Mouse (Mus musculus): ENCODE data around the gene Vil1. TPM values are rescaled to one million over a fixed set of nuclear protein-coding genes. Genes with fewer than 3 reads are reported as not detected.

Vil1 gene
- polyA plus RNA-seq, 1 experiment from 2014 or later, result 0.12 TPM

DNA sequence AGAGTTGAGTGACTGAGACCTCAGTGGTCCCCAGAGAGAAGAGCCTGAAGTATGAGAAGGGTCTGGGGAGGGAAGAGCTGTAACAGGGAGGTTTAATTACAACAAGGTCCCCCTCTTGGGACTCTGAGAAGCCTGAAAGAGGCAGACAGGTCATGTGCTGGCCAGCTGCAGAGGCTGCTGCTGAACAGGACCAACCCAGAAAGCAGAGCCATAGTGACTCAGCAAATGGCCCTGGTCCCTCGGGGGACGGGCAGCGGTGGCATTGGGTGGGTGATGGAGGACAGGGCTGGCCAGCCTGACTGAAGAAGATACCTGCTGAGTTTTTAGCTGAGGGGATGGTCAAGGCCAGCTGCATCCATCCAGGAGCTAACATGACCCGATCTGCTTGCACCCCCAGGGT lies 32.8 kb upstream of the Vil1 start:
- Histone ChIP-seq H3K27ac (0 out of 2 replicates have a peak overlapping the region, but pooled peaks have one; percentile 37), H3K27me3 (ENCODE audit: poor library complexity, severe bottlenecking) (no peaks in the 10 kb centered on the region), H3K4me3 (no peak overlapping the region), H3K36me3 (replicated peaks) (no peaks in the 10 kb centered on the region), H3K4me1 (peaks cover 19% of the 10 kb centered on the region), H3K9me3 (no peaks in the 10 kb centered on the region)
- DNase-seq (ENCODE audit: extremely low spot score, low spot score), result no peak
- WGBS, result 92% methylated on average over 4 of the region's 4 CpGs

DNA sequence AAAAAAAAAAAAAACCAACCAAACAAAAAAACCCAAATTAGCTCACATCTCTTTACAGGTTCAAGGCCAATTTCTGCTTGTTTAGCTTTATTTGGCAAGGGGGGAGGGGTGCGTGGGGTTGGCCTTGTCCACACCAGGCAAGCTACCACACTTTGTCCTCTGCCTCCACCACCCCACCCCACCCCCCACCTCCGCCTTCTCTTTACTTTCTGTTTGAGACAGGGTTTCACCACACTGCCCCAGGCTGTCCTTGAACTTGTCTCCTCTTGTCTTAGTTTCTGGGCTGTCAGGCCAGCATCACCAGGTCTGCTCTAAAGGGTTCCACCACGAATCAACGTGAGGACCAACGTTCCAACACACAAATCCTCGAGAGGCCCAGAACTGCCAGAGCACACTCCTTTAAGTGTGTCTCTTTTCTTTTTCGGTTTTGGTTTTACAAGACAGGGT lies 30.1 kb upstream of the Vil1 start:
- no peak overlapping the region for H3K27ac ChIP-seq
- no peaks in the 10 kb centered on the region for H3K36me3 ChIP-seq (replicated peaks)
- H3K9me3 ChIP-seq, result no peaks in the 10 kb centered on the region
- H3K27me3 ChIP-seq (ENCODE audit: poor library complexity, severe bottlenecking), result no peaks in the 10 kb centered on the region
- no peak overlapping the region for H3K4me3 ChIP-seq
- no peak for DNase-seq (ENCODE audit: extremely low spot score, low spot score)
- peaks cover 19% of the 10 kb centered on the region for H3K4me1 ChIP-seq
- 91% methylated on average over 7 of the region's 7 CpGs for WGBS

DNA sequence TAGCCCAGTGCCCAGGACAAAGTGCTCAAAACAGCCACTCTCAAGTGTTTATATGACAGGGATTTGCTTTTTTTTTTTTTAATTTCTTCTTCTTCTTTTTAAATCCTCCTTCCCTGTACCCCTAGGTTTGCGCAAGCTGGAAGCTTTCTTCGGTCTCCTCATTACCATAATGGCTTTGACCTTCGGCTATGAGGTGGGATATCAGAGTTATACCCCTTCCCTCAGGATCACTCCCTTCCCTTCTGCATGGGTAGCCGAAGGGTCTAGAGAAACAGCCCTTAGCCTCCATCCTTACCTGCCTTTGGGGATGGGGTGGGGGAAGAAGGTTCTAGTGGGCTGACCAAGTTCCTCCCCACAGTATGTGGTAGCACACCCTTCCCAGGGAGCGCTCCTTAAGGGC lies 28.7 kb upstream of the Vil1 start:
- no peak for DNase-seq (ENCODE audit: extremely low spot score, low spot score)
- H3K4me1 ChIP-seq, result peaks cover 12% of the 10 kb centered on the region
- H3K36me3 ChIP-seq (replicated peaks), result no peaks in the 10 kb centered on the region
- H3K27me3 ChIP-seq (ENCODE audit: poor library complexity, severe bottlenecking), result no peaks in the 10 kb centered on the region
- H3K27ac ChIP-seq, result no peak overlapping the region
- 88% methylated on average over 5 of the region's 5 CpGs for WGBS
- no peak overlapping the region for H3K4me3 ChIP-seq
- H3K9me3 ChIP-seq, result no peaks in the 10 kb centered on the region

DNA sequence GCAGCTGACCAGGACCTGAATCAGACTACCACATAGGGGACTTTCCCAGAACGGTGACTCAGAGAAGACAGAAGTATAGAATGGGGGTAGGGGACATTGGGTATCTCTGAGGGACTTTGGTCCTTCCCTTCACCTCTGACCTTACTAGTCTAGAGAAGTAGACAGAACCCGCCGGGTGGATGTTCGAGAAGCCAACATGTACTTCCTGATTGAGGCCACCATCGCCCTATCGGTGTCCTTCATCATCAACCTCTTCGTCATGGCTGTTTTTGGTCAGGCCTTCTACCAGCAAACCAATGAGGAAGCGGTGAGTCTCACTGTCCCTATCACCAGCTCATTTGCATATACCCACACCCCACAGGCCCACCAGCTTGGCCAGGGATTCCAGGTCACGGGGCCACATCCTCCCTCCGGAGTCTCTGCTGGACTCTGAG lies 27.6 kb upstream of the Vil1 start:
- 92% methylated on average over 10 of the region's 10 CpGs for WGBS
- no peaks in the 10 kb centered on the region for H3K36me3 ChIP-seq (replicated peaks)

DNA sequence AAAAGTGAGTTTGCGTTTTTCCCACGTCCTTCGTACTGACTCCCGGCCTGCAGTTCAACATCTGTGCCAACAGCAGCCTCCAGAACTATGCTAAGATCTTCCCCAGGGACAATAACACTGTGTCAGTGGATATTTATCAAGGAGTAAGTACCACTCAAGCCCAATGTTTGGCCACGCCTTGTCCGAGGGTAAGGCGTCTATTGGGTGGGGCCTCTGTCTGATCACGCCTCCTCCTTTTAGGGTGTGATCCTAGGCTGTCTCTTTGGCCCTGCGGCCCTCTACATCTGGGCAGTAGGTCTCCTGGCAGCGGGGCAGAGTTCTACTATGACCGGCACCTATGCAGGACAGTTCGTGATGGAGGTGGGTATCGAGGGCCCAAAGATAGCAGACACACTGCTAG lies 25.8 kb upstream of the Vil1 start:
- no peaks in the 10 kb centered on the region for H3K36me3 ChIP-seq (replicated peaks)
- DNase-seq (ENCODE audit: extremely low spot score, low spot score), result no peak
- no peaks in the 10 kb centered on the region for H3K9me3 ChIP-seq
- H3K4me3 ChIP-seq, result no peak overlapping the region
- peaks cover 5% of the 10 kb centered on the region for H3K27me3 ChIP-seq (ENCODE audit: poor library complexity, severe bottlenecking)
- 92% methylated on average over 13 of the region's 13 CpGs for WGBS
- no peak overlapping the region for H3K27ac ChIP-seq
- H3K4me1 ChIP-seq, result peaks cover 20% of the 10 kb centered on the region

More for the DNA sequence above, 27.6 kb upstream of the Vil1 start:
- H3K4me1 ChIP-seq, result peaks cover 11% of the 10 kb centered on the region
- no peaks in the 10 kb centered on the region for H3K9me3 ChIP-seq
- no peak overlapping the region for H3K4me3 ChIP-seq
- no peak overlapping the region for H3K27ac ChIP-seq
- no peaks in the 10 kb centered on the region for H3K27me3 ChIP-seq (ENCODE audit: poor library complexity, severe bottlenecking)
- DNase-seq (ENCODE audit: extremely low spot score, low spot score), result no peak

DNA sequence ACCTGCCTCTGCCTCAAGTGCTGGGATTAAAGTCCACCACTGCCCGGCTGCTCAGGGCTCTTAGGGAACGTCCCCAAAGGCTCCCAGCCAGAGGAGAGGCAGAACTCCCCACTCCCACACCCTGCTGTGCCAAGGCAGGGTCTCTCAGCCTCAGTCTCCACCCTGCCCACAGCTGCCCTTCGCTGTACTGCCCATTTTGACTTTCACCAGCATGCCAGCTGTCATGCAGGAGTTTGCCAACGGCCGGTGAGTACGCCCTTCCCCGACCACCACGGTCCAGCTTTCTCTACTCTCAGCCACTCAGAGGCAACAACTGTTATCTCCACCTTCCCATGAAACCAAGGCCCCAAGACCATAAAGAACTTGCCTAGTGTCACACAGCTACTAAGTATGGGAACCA lies 24.7 kb upstream of the Vil1 start:
- Histone ChIP-seq H3K9me3 (no peaks in the 10 kb centered on the region), H3K27me3 (ENCODE audit: poor library complexity, severe bottlenecking) (peaks cover 16% of the 10 kb centered on the region), H3K4me1 (peaks cover 23% of the 10 kb centered on the region), H3K36me3 (replicated peaks) (no peaks in the 10 kb centered on the region), H3K4me3 (no peak overlapping the region), H3K27ac (no peak overlapping the region)
- WGBS, result 88% methylated on average over 8 of the region's 8 CpGs
- no peak for DNase-seq (ENCODE audit: extremely low spot score, low spot score)

DNA sequence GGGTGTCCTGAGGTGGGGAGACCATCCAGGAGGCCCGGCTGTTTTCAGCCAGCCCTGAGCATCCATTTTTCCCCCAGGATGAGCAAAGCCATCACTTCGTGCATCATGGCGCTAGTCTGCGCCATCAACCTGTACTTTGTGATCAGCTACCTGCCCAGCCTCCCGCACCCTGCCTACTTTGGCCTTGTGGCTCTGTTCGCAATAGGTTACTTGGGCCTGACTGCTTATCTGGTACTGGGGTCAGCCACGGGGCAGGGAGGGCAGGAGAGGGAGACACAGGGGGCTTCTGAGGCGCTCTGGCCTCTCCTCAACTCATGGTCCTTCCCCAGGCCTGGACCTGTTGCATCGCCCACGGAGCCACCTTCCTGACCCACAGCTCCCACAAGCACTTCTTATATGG lies 24.1 kb upstream of the Vil1 start:
- Histone ChIP-seq H3K27me3 (ENCODE audit: poor library complexity, severe bottlenecking) (peaks cover 22% of the 10 kb centered on the region), H3K27ac (no peak overlapping the region), H3K4me1 (peaks cover 28% of the 10 kb centered on the region), H3K36me3 (replicated peaks) (no peaks in the 10 kb centered on the region), H3K9me3 (no peaks in the 10 kb centered on the region), H3K4me3 (no peak overlapping the region)
- WGBS, result 95% methylated on average over 10 of the region's 10 CpGs
- DNase-seq (ENCODE audit: extremely low spot score, low spot score), result no peak

DNA sequence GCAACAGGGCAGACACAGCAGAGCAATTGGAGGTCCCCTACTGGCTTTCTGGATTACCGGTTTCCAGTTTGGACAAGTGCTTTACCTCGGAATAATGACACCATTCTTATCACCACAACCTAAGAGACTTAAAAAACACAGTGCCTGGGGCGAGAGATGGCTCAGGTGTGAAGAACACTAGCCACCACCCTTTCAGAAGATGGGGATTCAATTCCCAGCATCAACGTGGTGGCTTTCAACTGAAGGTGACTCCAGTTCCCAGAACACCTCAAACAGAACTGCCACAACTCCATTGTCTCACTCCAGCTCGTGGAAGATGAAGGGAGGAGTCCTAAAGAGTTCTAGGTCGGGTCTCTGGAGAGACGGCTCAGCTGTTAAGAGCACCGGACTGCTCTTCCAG lies 23.6 kb upstream of the Vil1 start:
- Histone ChIP-seq H3K27me3 (ENCODE audit: poor library complexity, severe bottlenecking) (peaks cover 26% of the 10 kb centered on the region), H3K36me3 (replicated peaks) (no peaks in the 10 kb centered on the region), H3K4me3 (no peak overlapping the region), H3K27ac (no peak overlapping the region), H3K9me3 (no peaks in the 10 kb centered on the region), H3K4me1 (peaks cover 33% of the 10 kb centered on the region)
- DNase-seq (ENCODE audit: extremely low spot score, low spot score), result no peak
- WGBS, result 89% methylated on average over 8 of the region's 8 CpGs

DNA sequence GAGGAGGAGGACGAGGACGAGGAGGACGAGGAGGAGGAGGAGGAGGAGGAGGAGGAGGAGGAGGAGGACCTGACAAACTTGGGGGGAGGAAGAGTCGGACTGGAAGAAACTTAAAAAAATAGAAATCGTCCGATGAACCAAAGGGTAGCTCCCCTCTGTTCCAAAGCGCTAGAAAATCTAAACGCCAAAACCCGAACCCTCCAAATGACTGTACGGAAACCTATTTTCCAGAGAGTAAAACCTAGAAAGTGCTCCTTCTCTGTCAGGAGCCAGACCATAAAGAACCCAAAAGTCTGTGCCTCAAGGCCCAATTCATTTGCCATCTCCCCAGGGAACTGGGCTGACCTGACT lies 22.8 kb upstream of the Vil1 start:
- WGBS, result 64% methylated on average over 10 of the region's 10 CpGs
- Histone ChIP-seq H3K4me3 (peak overlapping the region; percentile 67), H3K36me3 (replicated peaks) (no peaks in the 10 kb centered on the region), H3K27ac (peak overlapping the region; percentile 96), H3K4me1 (peaks cover 41% of the 10 kb centered on the region), H3K27me3 (ENCODE audit: poor library complexity, severe bottlenecking) (peaks cover 30% of the 10 kb centered on the region), H3K9me3 (no peaks in the 10 kb centered on the region)
- DNase-seq (ENCODE audit: extremely low spot score, low spot score), result no peak

DNA sequence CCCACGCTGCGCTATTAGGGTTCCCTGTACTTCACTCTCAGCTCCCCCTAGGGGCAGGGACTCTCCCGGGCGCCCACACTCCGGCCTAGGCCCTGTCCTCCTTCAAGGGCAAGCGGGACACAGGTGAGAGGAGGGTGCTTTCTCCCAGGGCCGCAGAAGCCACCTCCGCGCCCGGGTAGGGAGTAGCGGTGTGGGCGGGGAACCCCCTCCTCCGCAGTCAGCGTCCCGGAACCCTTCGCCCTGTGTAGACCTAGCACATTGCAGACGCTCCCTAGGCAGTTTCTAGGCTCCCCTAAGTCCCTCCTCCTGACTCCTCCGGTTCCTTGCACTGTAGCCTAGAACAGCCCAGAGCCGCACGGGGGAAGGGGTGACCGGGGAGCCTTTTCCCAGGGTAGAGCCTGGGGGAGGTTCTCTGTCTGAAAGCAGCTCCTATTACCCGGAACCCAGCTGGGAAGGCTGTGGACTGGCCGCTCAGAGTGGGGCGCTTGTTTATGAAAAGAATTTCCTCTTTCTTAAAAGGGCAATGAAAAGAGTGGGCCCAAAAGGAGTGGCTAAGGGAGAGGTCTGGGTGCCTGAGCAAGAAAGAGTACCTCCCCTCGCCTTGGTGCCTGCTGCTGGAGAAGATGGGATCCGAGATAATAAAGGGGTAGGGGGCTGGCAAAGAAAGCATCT lies 22.3 kb upstream of the Vil1 start:
- peaks cover 44% of the 10 kb centered on the region for H3K4me1 ChIP-seq
- peak overlapping the region; percentile 96 for H3K27ac ChIP-seq
- H3K27me3 ChIP-seq (ENCODE audit: poor library complexity, severe bottlenecking), result peaks cover 30% of the 10 kb centered on the region
- no peaks in the 10 kb centered on the region for H3K36me3 ChIP-seq (replicated peaks)
- under 1% methylated on average over 26 of the region's 26 CpGs for WGBS
- H3K4me3 ChIP-seq, result peak overlapping the region; percentile 67
- peak; percentile 95 for DNase-seq (ENCODE audit: extremely low spot score, low spot score)
- H3K9me3 ChIP-seq, result no peaks in the 10 kb centered on the region

DNA sequence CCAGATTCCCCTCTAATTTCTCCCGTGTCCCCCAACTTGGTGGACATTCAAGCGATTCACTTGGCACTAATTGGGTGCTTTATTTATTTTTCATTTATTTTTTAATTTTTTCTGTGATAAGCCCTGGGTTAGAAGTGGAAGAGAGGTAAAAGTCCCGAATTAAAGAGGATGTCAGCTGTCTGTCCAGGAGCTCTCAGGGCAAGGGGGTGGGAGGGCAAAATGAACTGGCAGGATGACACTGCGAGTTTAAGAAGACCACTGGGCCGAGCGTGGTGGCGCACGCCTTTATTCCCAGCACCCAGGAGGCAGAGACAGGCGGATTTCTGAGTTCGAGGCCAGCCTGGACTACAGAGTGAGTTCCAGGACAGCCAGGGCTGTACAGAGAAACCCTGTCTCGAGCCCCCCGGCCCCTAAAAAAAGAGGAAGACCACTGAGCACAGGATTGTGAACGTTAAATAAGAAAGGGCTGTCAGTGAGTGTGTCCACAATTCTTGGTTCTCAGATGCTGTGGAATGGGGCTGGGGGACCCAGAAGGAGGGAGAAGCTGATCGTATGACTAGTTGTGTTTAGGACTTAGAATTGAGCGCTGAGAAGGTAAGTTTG lies 21.7 kb upstream of the Vil1 start:
- DNase-seq (ENCODE audit: extremely low spot score, low spot score), result no peak
- WGBS, result 59% methylated on average over 15 of the region's 15 CpGs
- H3K4me1 ChIP-seq, result peaks cover 50% of the 10 kb centered on the region

DNA sequence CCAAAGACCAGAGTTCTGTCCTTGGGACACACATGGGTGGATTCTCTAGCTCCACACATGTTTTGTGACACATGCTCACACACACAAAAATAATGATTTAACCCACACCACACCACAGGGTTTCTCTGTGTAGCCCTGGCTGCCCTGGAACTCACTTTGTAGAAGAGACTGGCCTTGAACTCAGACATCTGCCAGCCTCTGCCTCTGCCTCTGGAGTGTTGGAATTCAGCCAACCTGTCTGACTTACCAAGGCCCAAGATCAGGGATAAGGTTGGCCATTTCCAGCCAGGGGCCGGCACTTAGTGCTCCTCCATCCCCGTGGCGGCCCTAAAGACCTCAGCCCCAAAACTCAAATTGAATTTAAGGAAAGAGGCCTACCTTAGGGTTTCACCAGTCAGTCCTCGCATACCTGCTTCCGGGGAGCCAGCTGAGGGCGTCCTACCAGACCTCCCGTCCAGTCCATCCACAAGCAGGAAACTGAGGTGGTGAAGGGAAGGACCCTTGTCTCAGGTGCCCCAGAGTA lies 20.7 kb upstream of the Vil1 start:
- H3K9me3 ChIP-seq, result no peaks in the 10 kb centered on the region
- no peak overlapping the region for H3K27ac ChIP-seq
- 84% methylated on average over 7 of the region's 7 CpGs for WGBS

More for the DNA sequence above, 21.7 kb upstream of the Vil1 start:
- Histone ChIP-seq H3K9me3 (no peaks in the 10 kb centered on the region), H3K27me3 (ENCODE audit: poor library complexity, severe bottlenecking) (peaks cover 30% of the 10 kb centered on the region), H3K4me3 (peak overlapping the region; percentile 67), H3K36me3 (replicated peaks) (no peaks in the 10 kb centered on the region), H3K27ac (peak overlapping the region; percentile 96)

DNA sequence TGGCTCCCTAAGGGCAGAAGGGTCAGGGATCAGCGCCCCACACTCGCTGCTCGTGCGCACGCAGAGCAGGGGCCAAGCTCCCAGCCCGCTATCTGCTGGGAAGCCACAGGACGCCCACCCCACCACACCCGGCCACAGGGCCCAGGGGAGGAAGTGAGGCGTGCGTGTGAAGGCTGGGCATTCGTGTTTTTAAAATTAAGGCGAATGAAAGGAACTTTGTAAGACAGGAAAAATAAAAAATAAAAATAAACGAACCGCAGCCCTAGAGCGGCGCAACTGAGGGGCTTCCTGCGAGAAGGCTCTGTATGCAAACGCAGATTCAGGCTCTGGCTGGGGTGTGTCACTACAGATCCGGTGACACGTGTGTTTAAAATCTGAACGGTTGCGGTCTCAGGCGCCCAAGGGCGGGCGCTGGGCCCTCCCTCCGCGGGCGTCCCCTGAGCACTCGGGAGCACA lies 19.3 kb upstream of the Vil1 start:
- Histone ChIP-seq H3K9me3 (no peaks in the 10 kb centered on the region), H3K27ac (peak overlapping the region; percentile 98), H3K4me1 (peaks cover 71% of the 10 kb centered on the region), H3K4me3 (peak overlapping the region; percentile 92), H3K27me3 (ENCODE audit: poor library complexity, severe bottlenecking) (peaks cover 30% of the 10 kb centered on the region), H3K36me3 (replicated peaks) (peaks cover 17% of the 10 kb centered on the region)
- 3% methylated on average over 29 of the region's 29 CpGs for WGBS
- peak; percentile 43 for DNase-seq (ENCODE audit: extremely low spot score, low spot score)

More for the DNA sequence above, 20.7 kb upstream of the Vil1 start:
- Histone ChIP-seq H3K36me3 (replicated peaks) (peaks cover 3% of the 10 kb centered on the region), H3K4me3 (no peak overlapping the region), H3K27me3 (ENCODE audit: poor library complexity, severe bottlenecking) (peaks cover 30% of the 10 kb centered on the region), H3K4me1 (peaks cover 60% of the 10 kb centered on the region)
- DNase-seq (ENCODE audit: extremely low spot score, low spot score), result no peak
